Comparison of ENCODE assay signal across 11 mouse cellular contexts in the genomic region with DNA sequence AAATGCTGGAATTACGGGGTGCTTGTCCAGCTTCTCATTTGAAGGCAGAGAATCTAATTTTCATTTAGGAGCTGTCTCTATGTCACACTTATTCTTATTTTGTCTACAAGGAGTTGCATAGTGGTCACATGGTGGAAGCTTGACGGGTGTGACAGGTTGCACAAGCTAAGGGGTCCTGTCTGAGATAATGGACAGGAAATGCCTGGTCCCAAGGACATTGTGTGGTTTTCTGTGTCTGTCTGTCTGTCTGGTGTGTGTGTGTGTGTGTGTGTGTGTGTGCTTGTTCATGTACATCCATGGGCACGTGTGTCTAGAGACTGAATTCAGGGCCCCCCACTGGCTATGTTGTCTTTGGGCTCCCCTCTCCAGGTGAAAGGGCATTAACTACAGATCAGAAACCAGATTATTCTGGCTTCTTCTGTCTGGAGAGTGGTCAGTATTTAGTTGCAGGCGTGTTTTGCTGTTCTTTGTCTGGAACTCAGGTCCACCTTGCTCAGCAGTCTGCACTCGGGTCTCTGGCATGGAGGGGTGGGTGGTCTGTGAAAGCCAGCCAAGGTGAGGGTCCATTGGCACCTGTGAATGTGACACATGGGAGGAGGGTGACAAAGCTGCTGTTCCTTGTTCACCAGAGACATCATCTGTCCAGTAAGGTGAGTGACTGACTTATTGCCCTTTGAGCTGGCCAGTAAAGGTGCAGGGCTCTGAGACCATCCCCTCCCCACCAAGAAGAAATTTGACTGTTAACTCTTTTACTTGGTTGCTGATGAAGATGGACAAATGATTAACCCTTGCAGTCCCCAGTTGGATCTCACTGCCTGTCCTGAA. TPM values are rescaled to one million over a fixed set of nuclear protein-coding genes. Genes with fewer than 3 reads are reported as not detected.
A peak's percentile ranks its signal among the peaks of the same experiment; 100 is the strongest.
DNase-seq lines count a peak whose midpoint lies in the region; ATAC-seq and TF ChIP-seq lines count a peak whose summit lies in the region.
"Had no signal": no experiment of that assay in that cellular context is flagged by ENCODE, and none has a peak within 500 bp of the region (broad histone marks: within the 10 kb centered on the region; RNA-seq: fewer than 3 reads in every experiment).

No protein-coding gene starts in this region.

- CTCF ChIA-PET in Patski (lab: Charles Lee): interaction anchor here (1.6 to 2.5 kb wide), 2 partner anchors 26 to 33 kb away, joined by 3 to 11 read pairs; a partner anchor contains a TSS

- no peak overlapping the region for H3K4me3 ChIP-seq in heart, embryonic 10.5 days
- no peak overlapping the region for H3K4me3 ChIP-seq in liver, postnatal 0 days (ENCODE audit: low read depth, low read length)
- H3K4me3 ChIP-seq: hindbrain, embryonic 13.5 days had no signal

- H3K27me3 ChIP-seq in heart, embryonic 10.5 days (ENCODE audit: insufficient read depth, poor library complexity, severe bottlenecking): no peaks in the 10 kb centered on the region
- no peaks in the 10 kb centered on the region for H3K27me3 ChIP-seq in liver, postnatal 0 days (ENCODE audit: insufficient read depth, low read length)
- no peaks in the 10 kb centered on the region for H3K27me3 ChIP-seq in Patski
- H3K27me3 ChIP-seq: hindbrain, embryonic 13.5 days had no signal

- POLR2A ChIA-PET in Patski (lab: Charles Lee): interaction anchor here (1.1 to 4.5 kb wide), 3 partner anchors 15 to 33 kb away, joined by 3 to 26 read pairs (median 3); a partner anchor contains a TSS

- WGBS in heart, embryonic 10.5 days: 62% methylated on average over 5 of the region's 5 CpGs
- WGBS in liver, postnatal 0 days (ENCODE audit: insufficient replicate concordance): 38% methylated on average over 5 of the region's 5 CpGs

- peak overlapping the region; percentile 85 for H3K27ac ChIP-seq in heart, embryonic 10.5 days
- H3K27ac ChIP-seq in liver, postnatal 0 days (ENCODE audit: low read depth): no peak overlapping the region
- H3K27ac ChIP-seq: hindbrain, embryonic 13.5 days had no signal

- peaks cover 75% of the 10 kb centered on the region for H3K4me1 ChIP-seq in heart, embryonic 10.5 days
- peaks cover 22% of the 10 kb centered on the region for H3K4me1 ChIP-seq in liver, postnatal 0 days (ENCODE audit: insufficient read depth)

- no peak for TF ChIP-seq EP300 in liver, postnatal 0 days (IDR thresholded peaks at IDR 0.05; ENCODE audit: low read depth)

- 0 out of 2 replicates have a peak overlapping the region, but pooled peaks have one; percentile 18 for H3K4me2 ChIP-seq in liver, postnatal 0 days (ENCODE audit: low read depth, low read length)
- H3K4me2 ChIP-seq: hindbrain, embryonic 13.5 days had no signal

- no peaks in the 10 kb centered on the region for H3K9me3 ChIP-seq in heart, embryonic 10.5 days
- H3K9me3 ChIP-seq in liver, postnatal 0 days (ENCODE audit: low read length): no peaks in the 10 kb centered on the region
- H3K9me3 ChIP-seq: hindbrain, embryonic 13.5 days had no signal

- H3K36me3 ChIP-seq in heart, embryonic 10.5 days: no peaks in the 10 kb centered on the region
- no peaks in the 10 kb centered on the region for H3K36me3 ChIP-seq in liver, postnatal 0 days (replicated peaks; ENCODE audit: insufficient read depth, low read length)
- H3K36me3 ChIP-seq: hindbrain, embryonic 13.5 days had no signal

- TF ChIP-seq CTCF in liver, postnatal 0 days (IDR thresholded peaks at IDR 0.05; ENCODE audit: low read depth): no peak
- TF ChIP-seq CTCF in Patski (IDR thresholded peaks at IDR 0.05): no peak

- ATAC-seq in liver, postnatal 0 days: 0 out of 2 replicates have a peak, but pooled peaks have one; percentile 31
- ATAC-seq in Patski: no peak

- no peak overlapping the region for H3K9ac ChIP-seq in liver, postnatal 0 days (replicated peaks)
- H3K9ac ChIP-seq: hindbrain, embryonic 13.5 days had no signal

- DNase-seq in heart, embryonic 10.5 days (ENCODE audit: low spot score): no peak
- DNase-seq in heart, adult 9 months (ENCODE audit: low spot score in 2 of 2): no peak
- no peak for DNase-seq in liver, postnatal 0 days
- DNase-seq in liver: no peak
- DNase-seq in Patski (ENCODE audit: low read depth, low spot score): peak; percentile 20
- peak; percentile 12 for DNase-seq in kidney, postnatal 14 days
- no peak for DNase-seq in adrenal gland, postnatal 25 days
- no peak for DNase-seq in MN1 (ENCODE audit: low spot score)

- in situ Hi-C loops in Patski (cut with MboI; ENCODE audit: low pct_unique_long_range_greater_than_20kb): loop anchor here (5.0 to 10.0 kb wide), 2 partner anchors 34 to 372 kb away; a partner anchor contains a TSS

RNA-seq across cellular contexts. Expression of a gene that starts 34.4 kb away (rescaled TPM):
- polyA plus RNA-seq in heart, embryonic 10.5 days (2016; fragmentation: Nextera tagmentation; extraction: Ambion mirVana): 7.3 and 10.0 TPM in 2 replicates
- 2.8 and 2.9 TPM in 2 replicates for polyA plus RNA-seq in liver, postnatal 0 days (2015; fragmentation: Nextera tagmentation; extraction: Ambion mirVana)
- 21.4 TPM for polyA plus RNA-seq in Patski (2021)
- total RNA-seq in adrenal gland, postnatal 25 days (2021): 6.1 and 6.2 TPM in 2 replicates

RNA-seq across cellular contexts. Expression of a gene that starts 40.3 kb away (rescaled TPM):
- 0.20 TPM in 1 of 2 replicates, not detected in the other for polyA plus RNA-seq in heart, embryonic 10.5 days (2016; fragmentation: Nextera tagmentation; extraction: Ambion mirVana)
- polyA plus RNA-seq in liver, postnatal 0 days (2015; fragmentation: Nextera tagmentation; extraction: Ambion mirVana): 0.13 TPM in 1 of 2 replicates, not detected in the other
- polyA plus RNA-seq in Patski (2021): 0.30 TPM
- total RNA-seq in adrenal gland, postnatal 25 days (2021): not detected in 2 replicates
- total RNA-seq: layer of hippocampus, postnatal 36 days; liver, adult 2 months had no signal
- polyA plus RNA-seq: liver, adult 2 months had no signal

Comparison
In these comparisons a context has a peak if more than half of its experiments do, and no peak if none do; other contexts are left out.
1. DNase-seq: peak in Patski (single experiment) and kidney, postnatal 14 days (single experiment); none in heart, embryonic 10.5 days (single experiment), heart, adult 9 months (0 of 2), liver, postnatal 0 days (single experiment), liver (single experiment), adrenal gland, postnatal 25 days (single experiment) and MN1 (single experiment).